Mouse (Mus musculus) heart, embryonic 10.5 days (tissue): ENCODE data around the gene Il5. TPM values are rescaled to one million over a fixed set of nuclear protein-coding genes. Genes with fewer than 3 reads are reported as not detected.

Experiments
- DNase-seq: peaks from one replicate; pipeline ENCODE4 v3.0.0-alpha.2; 2017; ENCODE audit warnings: low spot score
- H3K27ac ChIP-seq: fragments of 300-500 bp; sonication (generic); 2 replicates; pipeline ENCODE4 v1.5.1; 2016; ENCODE audit warnings: mild to moderate bottlenecking
- H3K27me3 ChIP-seq: fragments of 300-500 bp; sonication (generic); 2 replicates; pipeline ENCODE4 v1.6.1; 2016; ENCODE audit warnings: mild to moderate bottlenecking; ENCODE audit not compliant: poor library complexity, insufficient read depth, severe bottlenecking
- H3K36me3 ChIP-seq: fragments of 300-500 bp; sonication (generic); 2 replicates; pipeline ENCODE4 v1.6.1; 2016; ENCODE audit warnings: mild to moderate bottlenecking, moderate library complexity
- H3K4me1 ChIP-seq: fragments of 300-500 bp; sonication (generic); 2 replicates; pipeline ENCODE4 v1.6.1; 2016; ENCODE audit warnings: mild to moderate bottlenecking
- H3K4me3 ChIP-seq: fragments of 300-500 bp; sonication (generic); 2 replicates; pipeline ENCODE4 v1.5.1; 2016; ENCODE audit warnings: mild to moderate bottlenecking, moderate library complexity
- H3K9me3 ChIP-seq: fragments of 300-500 bp; sonication (generic); 2 replicates; pipeline ENCODE4 v1.6.1; 2016; ENCODE audit warnings: mild to moderate bottlenecking, moderate library complexity
- WGBS: fragments of 180-500 bp; shearing (Covaris S2); methylation state at CpG from one replicate; pipeline ENCODE4 v1.1.7; 2016; 5-methylcytosine and 5-hydroxymethylcytosine counted together
- polyA plus RNA-seq: library from polyadenylated mRNA; unstranded; fragments of >200 nt; fragmentation: Nextera tagmentation; extraction: Ambion mirVana; gene quantifications from 2 replicates; pipeline ENCODE4 v1.2.1, GENCODE M21; 2016

Gene Il5
- polyA plus RNA-seq, 1 experiment from 2014 or later: not detected

- H3K36me3 ChIP-seq: no peaks in the 10 kb centered on the region
- H3K9me3 ChIP-seq: no peaks in the 10 kb centered on the region
- no peak overlapping the region for H3K27ac ChIP-seq
- DNase-seq: no peak
- H3K4me1 ChIP-seq: no peaks in the 10 kb centered on the region; the same call in 1 of the 2 replicates
- H3K27me3 ChIP-seq: no peaks in the 10 kb centered on the region
- 94% methylated on average over 7 of the region's 7 CpGs for WGBS
- no peak overlapping the region for H3K4me3 ChIP-seq
These were observed 10.9 kb downstream of the Il5 start for GRCm38 (mm10) chr11:53731457-53731856.

GRCm38 (mm10) chr11:53732244-53732643 is 11.7 kb downstream of the Il5 start:
- WGBS: 84% methylated on average over 8 of the region's 8 CpGs
- Histone ChIP-seq H3K9me3 (no peaks in the 10 kb centered on the region), H3K36me3 (no peaks in the 10 kb centered on the region), H3K4me1 (no peaks in the 10 kb centered on the region; the same call in 1 of the 2 replicates), H3K27me3 (no peaks in the 10 kb centered on the region), H3K4me3 (no peak overlapping the region), H3K27ac (no peak overlapping the region)
- DNase-seq: no peak

DNA sequence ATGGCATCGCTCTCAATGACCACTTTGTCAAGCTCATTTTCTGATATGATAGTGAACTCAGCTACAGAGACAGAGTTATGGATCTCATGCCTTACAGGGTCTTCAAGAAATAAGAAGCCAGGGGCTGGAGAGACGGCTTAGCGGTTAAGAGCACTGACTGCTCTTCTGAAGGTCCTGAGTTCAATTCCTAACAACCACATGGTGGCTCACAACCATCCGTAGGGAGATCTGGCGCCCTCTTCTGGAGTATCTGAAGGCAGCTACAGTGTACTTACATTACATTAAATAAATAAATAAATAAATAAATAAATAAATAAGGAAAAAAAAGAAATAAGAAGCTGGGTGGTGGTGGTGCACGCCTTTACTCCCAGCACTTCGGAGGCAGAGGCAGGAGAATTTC is 13.2 kb downstream of the Il5 start:
- Histone ChIP-seq H3K4me3 (no peak overlapping the region), H3K36me3 (no peaks in the 10 kb centered on the region), H3K4me1 (no peaks in the 10 kb centered on the region; the same call in 1 of the 2 replicates), H3K27me3 (no peaks in the 10 kb centered on the region), H3K9me3 (no peaks in the 10 kb centered on the region), H3K27ac (no peak overlapping the region)
- WGBS: 78% methylated on average over 7 of the region's 7 CpGs
- no peak for DNase-seq

- WGBS: 87% methylated on average over 2 of the region's 2 CpGs
These were observed 13.8 kb downstream of the Il5 start for GRCm38 (mm10) chr11:53734431-53734830.

GRCm38 (mm10) chr11:53734970-53735681 is 14.5 kb downstream of the Il5 start:
- Histone ChIP-seq H3K27me3 (no peaks in the 10 kb centered on the region), H3K27ac (no peak overlapping the region), H3K9me3 (no peaks in the 10 kb centered on the region), H3K4me3 (no peak overlapping the region), H3K4me1 (no peaks in the 10 kb centered on the region; the same call in 1 of the 2 replicates), H3K36me3 (no peaks in the 10 kb centered on the region)
- WGBS: 66% methylated on average over 18 of the region's 18 CpGs
- no peak for DNase-seq

More at GRCm38 (mm10) chr11:53734431-53734830, 13.8 kb downstream of the Il5 start:
- Histone ChIP-seq H3K4me3 (no peak overlapping the region), H3K27me3 (no peaks in the 10 kb centered on the region), H3K4me1 (no peaks in the 10 kb centered on the region; the same call in 1 of the 2 replicates), H3K36me3 (no peaks in the 10 kb centered on the region), H3K27ac (no peak overlapping the region), H3K9me3 (no peaks in the 10 kb centered on the region)
- DNase-seq: no peak

DNA sequence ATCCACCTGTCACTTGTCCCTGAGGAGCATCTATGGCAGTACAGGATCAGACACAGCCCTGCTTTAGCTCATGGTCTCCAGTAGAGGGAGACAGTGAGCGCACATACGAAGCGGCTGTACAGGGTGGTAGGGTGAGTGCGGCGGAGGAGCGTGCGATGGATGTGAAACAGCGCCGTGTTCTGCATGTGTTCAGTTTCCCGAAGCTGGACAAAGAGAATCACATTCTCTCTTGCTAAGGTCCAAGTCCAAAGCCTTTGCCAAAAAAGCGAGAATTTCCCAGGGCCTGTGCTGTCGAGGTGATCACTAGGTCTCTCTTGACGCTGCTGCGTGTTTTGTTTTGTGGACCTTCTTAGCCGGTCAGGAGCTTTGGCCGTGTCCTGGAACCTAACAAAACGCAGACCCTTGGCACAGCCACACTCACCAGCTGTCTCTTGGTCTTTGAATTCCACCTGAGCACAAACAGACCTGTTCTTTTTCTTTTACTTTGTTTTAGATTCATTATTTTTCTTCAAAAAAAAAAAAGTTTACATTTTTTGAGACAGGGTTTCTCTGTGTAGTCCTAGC is 15.2 kb downstream of the Il5 start:
- Histone ChIP-seq H3K36me3 (no peaks in the 10 kb centered on the region), H3K4me3 (peak overlapping the region; percentile 38), H3K27ac (no peak overlapping the region), H3K9me3 (no peaks in the 10 kb centered on the region), H3K27me3 (no peaks in the 10 kb centered on the region), H3K4me1 (no peaks in the 10 kb centered on the region; the same call in 1 of the 2 replicates)
- 29% methylated on average over 17 of the region's 17 CpGs for WGBS
- peak; percentile 87 for DNase-seq

DNA sequence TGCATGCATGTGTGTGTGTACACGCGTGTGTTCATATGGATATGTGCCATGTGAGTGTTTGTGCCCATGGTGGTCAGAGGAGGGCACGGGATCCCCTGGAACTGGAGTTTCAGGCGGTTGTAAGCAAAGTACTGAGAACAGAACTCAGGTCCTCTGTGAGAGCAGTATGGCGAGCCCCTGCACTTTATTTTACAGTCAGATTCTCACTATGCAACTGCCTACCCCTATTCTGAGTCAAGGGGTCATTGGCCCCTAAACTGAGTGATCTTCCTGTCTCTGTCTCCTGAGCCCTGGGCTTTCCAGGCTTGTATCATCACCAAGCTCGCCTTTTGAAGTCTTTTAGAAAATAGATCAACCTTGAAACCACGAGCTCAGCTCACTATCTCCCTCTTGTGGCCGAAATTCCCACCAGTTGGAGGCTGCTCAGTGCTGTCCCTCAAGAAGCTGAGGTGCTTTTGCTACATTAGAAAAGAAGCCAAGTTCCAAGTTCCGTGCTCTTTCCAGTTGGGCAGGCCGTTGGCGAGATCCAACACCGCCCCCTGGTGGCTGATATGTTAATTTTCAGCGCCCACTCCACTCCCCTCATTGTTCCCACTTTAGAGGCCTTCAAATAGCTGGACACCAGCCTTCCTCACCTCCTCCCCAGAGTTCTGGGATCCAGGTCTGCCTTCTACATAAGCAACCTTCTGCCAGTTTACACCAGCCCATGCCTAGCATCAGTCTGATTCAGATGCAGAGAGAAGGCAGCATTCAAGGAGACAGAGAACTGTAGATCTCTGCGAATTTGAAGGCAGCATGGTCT is 16.4 kb downstream of the Il5 start:
- peak; percentile 87 for DNase-seq
- WGBS: 46% methylated on average over 14 of the region's 14 CpGs

GRCm38 (mm10) chr11:53737573-53737946 is 17.0 kb downstream of the Il5 start:
- H3K9me3 ChIP-seq: no peaks in the 10 kb centered on the region
- peak overlapping the region; percentile 30; the same call in 1 of the 2 replicates for H3K27ac ChIP-seq
- H3K36me3 ChIP-seq: no peaks in the 10 kb centered on the region
- H3K4me1 ChIP-seq: no peaks in the 10 kb centered on the region; the same call in 1 of the 2 replicates
- no peaks in the 10 kb centered on the region for H3K27me3 ChIP-seq
- peak; percentile 77 for DNase-seq
- WGBS: 39% methylated on average over 6 of the region's 6 CpGs
- H3K4me3 ChIP-seq: no peak overlapping the region

More for the DNA sequence above, 16.4 kb downstream of the Il5 start:
- H3K4me1 ChIP-seq: no peaks in the 10 kb centered on the region; the same call in 1 of the 2 replicates
- H3K27me3 ChIP-seq: no peaks in the 10 kb centered on the region
- H3K27ac ChIP-seq: peak overlapping the region; percentile 30; the same call in 1 of the 2 replicates
- H3K9me3 ChIP-seq: no peaks in the 10 kb centered on the region
- H3K36me3 ChIP-seq: no peaks in the 10 kb centered on the region
- no peak overlapping the region for H3K4me3 ChIP-seq

GRCm38 (mm10) chr11:53742353-53742752 is 21.8 kb downstream of the Il5 start:
- Histone ChIP-seq H3K9me3 (no peaks in the 10 kb centered on the region), H3K36me3 (no peaks in the 10 kb centered on the region), H3K27me3 (peaks cover 6% of the 10 kb centered on the region; the same call in 1 of the 2 replicates), H3K4me1 (no peaks in the 10 kb centered on the region), H3K4me3 (no peak overlapping the region), H3K27ac (no peak overlapping the region)
- no peak for DNase-seq
- WGBS: 12% methylated on average over 5 of the region's 5 CpGs

DNA sequence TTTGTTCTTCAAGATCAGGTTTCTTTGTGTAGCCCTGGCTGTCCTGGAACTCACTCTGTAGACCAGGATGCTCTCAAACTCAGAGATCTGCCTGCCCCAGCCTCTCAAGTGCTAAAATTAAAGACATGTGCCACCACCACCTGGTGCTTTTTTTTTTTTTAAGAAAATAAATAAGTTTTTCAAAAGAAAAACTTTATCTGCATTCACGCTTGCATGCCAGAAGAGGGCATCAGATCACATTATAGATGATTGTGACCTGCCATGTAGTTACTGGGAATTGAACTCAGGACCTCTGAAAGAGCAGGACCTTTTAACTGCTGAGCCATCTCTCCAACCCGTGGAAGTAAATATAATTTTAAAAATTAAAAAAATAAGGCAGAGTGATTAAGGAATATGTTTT is 24.7 kb downstream of the Il5 start:
- peaks cover 6% of the 10 kb centered on the region; the same call in 1 of the 2 replicates for H3K27me3 ChIP-seq
- WGBS: 89% methylated on average over 2 of the region's 2 CpGs
- no peak overlapping the region for H3K4me3 ChIP-seq

GRCm38 (mm10) chr11:53747985-53748384 is 27.4 kb downstream of the Il5 start:
- no peak overlapping the region for H3K27ac ChIP-seq
- DNase-seq: no peak
- WGBS: 85% methylated on average over 9 of the region's 9 CpGs

More for the DNA sequence above, 24.7 kb downstream of the Il5 start:
- H3K36me3 ChIP-seq: no peaks in the 10 kb centered on the region
- DNase-seq: no peak
- H3K9me3 ChIP-seq: no peaks in the 10 kb centered on the region
- H3K4me1 ChIP-seq: no peaks in the 10 kb centered on the region
- no peak overlapping the region for H3K27ac ChIP-seq

GRCm38 (mm10) chr11:53748614-53749013 is 28.0 kb downstream of the Il5 start:
- no peaks in the 10 kb centered on the region for H3K4me1 ChIP-seq
- peaks cover 6% of the 10 kb centered on the region; the same call in 1 of the 2 replicates for H3K27me3 ChIP-seq
- no peak overlapping the region for H3K27ac ChIP-seq
- H3K9me3 ChIP-seq: 0 out of 2 replicates have a peak, but pooled peaks cover 3% of the 10 kb centered on the region
- H3K36me3 ChIP-seq: no peaks in the 10 kb centered on the region
- WGBS: 85% methylated on average over 6 of the region's 6 CpGs
- H3K4me3 ChIP-seq: no peak overlapping the region
- no peak for DNase-seq

More at GRCm38 (mm10) chr11:53747985-53748384, 27.4 kb downstream of the Il5 start:
- Histone ChIP-seq H3K9me3 (0 out of 2 replicates have a peak, but pooled peaks cover 2% of the 10 kb centered on the region), H3K4me3 (no peak overlapping the region), H3K4me1 (no peaks in the 10 kb centered on the region), H3K36me3 (no peaks in the 10 kb centered on the region), H3K27me3 (peaks cover 6% of the 10 kb centered on the region; the same call in 1 of the 2 replicates)
